Mouse (Mus musculus): ENCODE data around the gene Nsf. TPM values are rescaled to one million over a fixed set of nuclear protein-coding genes. Genes with fewer than 3 reads are reported as not detected.

Nsf gene
- polyA plus RNA-seq, 1 experiment, result 10.3 TPM

DNA sequence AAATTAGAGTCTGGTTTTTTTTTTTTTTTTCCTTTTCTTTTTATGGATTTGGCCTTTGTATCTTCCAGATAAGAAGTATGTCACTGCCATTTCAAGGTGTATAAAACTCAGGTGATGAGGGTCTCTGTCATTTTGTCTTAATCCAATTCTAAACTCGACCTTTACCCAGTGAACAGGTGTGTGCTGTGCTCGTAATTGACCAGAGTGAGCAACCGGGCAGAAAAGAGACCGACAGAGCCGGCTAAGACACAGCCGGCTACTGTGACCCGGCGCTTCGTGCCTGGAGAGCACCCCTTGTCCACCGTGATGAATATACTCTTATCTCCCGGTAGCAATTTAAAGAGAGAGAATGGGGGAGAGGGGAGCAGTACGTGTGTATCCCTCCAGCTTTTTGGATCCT, 44.5 kb downstream of the Nsf start:
- H3K4me1 ChIP-seq (ENCODE audit: control insufficient read depth, insufficient read depth, low read length), result no peaks in the 10 kb centered on the region
- no peaks in the 10 kb centered on the region for H3K27me3 ChIP-seq (ENCODE audit: control insufficient read depth, insufficient read depth, low read length)
- H3K27ac ChIP-seq (ENCODE audit: control insufficient read depth, insufficient read depth, low read depth, low read length), result no peak overlapping the region
- no peaks in the 10 kb centered on the region for H3K36me3 ChIP-seq (ENCODE audit: control insufficient read depth, insufficient read depth, low read length)
- TF ChIP-seq CTCF (IDR thresholded peaks at IDR 0.05; ENCODE audit: control insufficient read depth, insufficient read depth, insufficient replicate concordance, low read depth, low read length) (no peak), POLR2A (IDR thresholded peaks at IDR 0.05; ENCODE audit: control insufficient read depth, low read depth, low read length) (no peak)
- no peak overlapping the region for H3K4me3 ChIP-seq (ENCODE audit: control insufficient read depth, low read depth, low read length)

DNA sequence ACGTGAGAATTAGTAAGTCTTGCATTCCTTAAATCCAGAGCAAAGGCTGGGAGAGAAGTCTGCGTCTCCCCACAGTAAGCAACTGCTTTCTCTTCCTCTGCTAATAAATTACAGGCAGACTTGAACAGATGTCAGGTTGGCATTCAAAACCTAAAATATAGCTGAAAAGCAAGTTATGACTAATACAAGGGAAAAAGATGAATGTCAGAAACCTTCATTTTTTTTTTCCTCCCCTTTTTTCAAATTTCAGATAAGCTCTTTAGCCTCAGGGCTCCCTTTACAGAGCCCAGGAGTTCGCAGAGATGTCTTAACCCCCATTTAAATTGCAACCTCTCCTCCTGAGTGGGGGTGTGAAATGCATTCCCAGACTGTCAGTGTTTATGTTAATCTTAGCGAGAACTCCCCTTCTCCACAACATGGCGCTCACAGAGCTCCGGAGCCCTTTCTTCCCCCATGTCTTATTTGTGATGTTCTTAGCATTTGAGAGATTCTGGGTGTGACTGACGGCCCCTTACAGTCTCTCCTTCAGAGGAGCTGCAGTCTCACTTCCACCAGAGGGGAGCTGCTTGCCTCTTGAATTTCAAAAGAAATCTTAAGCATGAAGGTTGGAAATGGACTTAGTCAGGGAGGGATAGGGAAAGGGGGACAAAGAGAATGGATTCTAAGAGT, 47.7 kb downstream of the Nsf start:
- Histone ChIP-seq H3K27me3 (ENCODE audit: control insufficient read depth, insufficient read depth, low read length) (no peaks in the 10 kb centered on the region), H3K36me3 (ENCODE audit: control insufficient read depth, insufficient read depth, low read length) (no peaks in the 10 kb centered on the region), H3K4me1 (ENCODE audit: control insufficient read depth, insufficient read depth, low read length) (no peaks in the 10 kb centered on the region; the same call in 1 of the 2 replicates), H3K27ac (ENCODE audit: control insufficient read depth, insufficient read depth, low read depth, low read length) (no peak overlapping the region), H3K4me3 (ENCODE audit: control insufficient read depth, low read depth, low read length) (no peak overlapping the region)
- TF ChIP-seq CTCF (IDR thresholded peaks at IDR 0.05; ENCODE audit: control insufficient read depth, insufficient read depth, insufficient replicate concordance, low read depth, low read length), result no peak
- TF ChIP-seq POLR2A (IDR thresholded peaks at IDR 0.05; ENCODE audit: control insufficient read depth, low read depth, low read length), result no peak

DNA sequence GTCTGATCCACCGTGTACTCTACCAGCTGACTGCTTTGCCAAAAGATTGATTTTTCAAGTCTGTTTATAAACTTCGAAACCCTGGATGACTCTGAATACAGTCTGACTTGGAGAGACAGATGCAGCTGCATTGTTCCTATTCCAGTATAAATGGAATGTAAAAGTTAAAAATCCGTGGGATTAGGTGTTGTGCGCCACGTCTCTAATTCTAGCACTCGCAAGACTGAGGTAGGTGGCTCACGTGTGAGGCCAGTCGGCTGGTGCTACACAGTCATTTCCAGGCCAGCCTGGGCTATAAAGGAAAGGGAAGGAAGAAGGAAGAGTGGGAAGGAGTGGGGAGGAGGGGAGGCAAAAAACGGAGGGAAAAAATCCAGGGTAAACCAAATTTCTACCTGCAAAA, 48.4 kb downstream of the Nsf start:
- H3K27ac ChIP-seq (ENCODE audit: control insufficient read depth, insufficient read depth, low read depth, low read length), result no peak overlapping the region
- no peak for TF ChIP-seq POLR2A (IDR thresholded peaks at IDR 0.05; ENCODE audit: control insufficient read depth, low read depth, low read length)
- TF ChIP-seq CTCF (IDR thresholded peaks at IDR 0.05; ENCODE audit: control insufficient read depth, insufficient read depth, insufficient replicate concordance, low read depth, low read length), result no peak
- no peaks in the 10 kb centered on the region for H3K36me3 ChIP-seq (ENCODE audit: control insufficient read depth, insufficient read depth, low read length)

DNA sequence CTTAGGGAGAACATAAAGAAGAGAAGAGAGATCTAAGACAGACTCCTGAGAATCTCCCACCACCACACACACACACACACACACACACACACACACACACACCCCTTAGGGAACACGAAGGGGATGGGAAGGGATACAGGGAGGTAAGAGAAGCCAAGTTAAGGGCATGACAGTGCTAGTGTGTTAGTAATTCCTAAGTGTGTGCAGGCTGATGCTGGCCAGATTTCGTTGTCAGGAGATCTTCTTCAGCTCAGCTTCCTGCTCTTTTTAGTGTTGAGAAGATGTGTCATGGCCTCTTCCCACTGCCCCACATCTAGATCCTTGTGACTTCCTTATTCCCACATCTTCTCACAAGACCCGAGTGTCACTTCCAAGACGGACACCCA, 52.3 kb downstream of the Nsf start:
- TF ChIP-seq CTCF (IDR thresholded peaks at IDR 0.05; ENCODE audit: control insufficient read depth, insufficient read depth, insufficient replicate concordance, low read depth, low read length), result no peak
- TF ChIP-seq POLR2A (IDR thresholded peaks at IDR 0.05; ENCODE audit: control insufficient read depth, low read depth, low read length), result no peak
- H3K4me3 ChIP-seq (ENCODE audit: control insufficient read depth, low read depth, low read length), result no peak overlapping the region
- H3K27ac ChIP-seq (ENCODE audit: control insufficient read depth, insufficient read depth, low read depth, low read length), result no peak overlapping the region

More for the DNA sequence above, 48.4 kb downstream of the Nsf start:
- H3K4me1 ChIP-seq (ENCODE audit: control insufficient read depth, insufficient read depth, low read length), result no peaks in the 10 kb centered on the region; the same call in 1 of the 2 replicates
- H3K4me3 ChIP-seq (ENCODE audit: control insufficient read depth, low read depth, low read length), result no peak overlapping the region
- no peaks in the 10 kb centered on the region for H3K27me3 ChIP-seq (ENCODE audit: control insufficient read depth, insufficient read depth, low read length)

DNA sequence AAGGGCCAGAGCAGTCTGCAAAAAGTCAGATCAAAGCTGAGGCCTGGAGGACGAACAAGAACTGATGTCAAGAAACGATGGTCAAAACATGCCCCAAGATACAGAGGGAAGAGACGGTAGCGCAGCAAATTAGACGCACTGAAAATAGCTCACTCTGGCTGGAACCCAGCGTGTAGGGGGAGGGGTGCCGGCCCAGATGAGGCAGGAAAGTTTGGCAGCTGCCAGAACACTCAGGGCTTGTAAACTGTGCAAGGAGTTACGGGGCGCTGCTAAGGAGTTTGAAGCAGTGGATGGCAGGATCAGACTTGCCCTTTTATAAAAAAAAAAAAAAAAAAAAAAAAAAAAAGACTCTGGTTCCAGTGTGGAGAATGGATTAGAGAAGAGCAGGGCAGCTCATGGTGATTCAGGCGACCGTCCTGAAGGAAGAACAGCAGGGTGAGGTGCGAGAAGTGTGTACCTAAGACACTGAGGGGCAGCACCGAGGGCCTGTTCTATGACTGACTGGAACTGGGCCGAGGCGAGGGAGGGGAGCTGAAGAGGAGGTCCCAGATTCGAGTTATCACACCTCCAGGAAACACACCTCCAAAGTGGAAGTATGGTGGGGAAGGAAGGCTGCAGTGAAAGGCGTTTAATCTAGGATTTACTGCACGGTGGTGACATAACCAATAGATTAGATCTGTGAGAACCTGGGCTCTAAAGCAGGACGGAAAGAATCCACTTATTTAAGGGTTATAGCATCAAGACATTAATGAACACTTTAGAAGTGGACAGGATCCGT, 52.9 kb downstream of the Nsf start:
- no peak overlapping the region for H3K4me3 ChIP-seq (ENCODE audit: control insufficient read depth, low read depth, low read length)
- TF ChIP-seq POLR2A (IDR thresholded peaks at IDR 0.05; ENCODE audit: control insufficient read depth, low read depth, low read length) (no peak), CTCF (IDR thresholded peaks at IDR 0.05; ENCODE audit: control insufficient read depth, insufficient read depth, insufficient replicate concordance, low read depth, low read length) (no peak)
- H3K4me1 ChIP-seq (ENCODE audit: control insufficient read depth, insufficient read depth, low read length), result no peaks in the 10 kb centered on the region; the same call in 1 of the 2 replicates
- H3K36me3 ChIP-seq (ENCODE audit: control insufficient read depth, insufficient read depth, low read length), result no peaks in the 10 kb centered on the region
- no peaks in the 10 kb centered on the region for H3K27me3 ChIP-seq (ENCODE audit: control insufficient read depth, insufficient read depth, low read length)
- no peak overlapping the region for H3K27ac ChIP-seq (ENCODE audit: control insufficient read depth, insufficient read depth, low read depth, low read length)

More for the DNA sequence above, 52.3 kb downstream of the Nsf start:
- no peaks in the 10 kb centered on the region for H3K27me3 ChIP-seq (ENCODE audit: control insufficient read depth, insufficient read depth, low read length)
- H3K36me3 ChIP-seq (ENCODE audit: control insufficient read depth, insufficient read depth, low read length), result no peaks in the 10 kb centered on the region
- H3K4me1 ChIP-seq (ENCODE audit: control insufficient read depth, insufficient read depth, low read length), result no peaks in the 10 kb centered on the region; the same call in 1 of the 2 replicates

DNA sequence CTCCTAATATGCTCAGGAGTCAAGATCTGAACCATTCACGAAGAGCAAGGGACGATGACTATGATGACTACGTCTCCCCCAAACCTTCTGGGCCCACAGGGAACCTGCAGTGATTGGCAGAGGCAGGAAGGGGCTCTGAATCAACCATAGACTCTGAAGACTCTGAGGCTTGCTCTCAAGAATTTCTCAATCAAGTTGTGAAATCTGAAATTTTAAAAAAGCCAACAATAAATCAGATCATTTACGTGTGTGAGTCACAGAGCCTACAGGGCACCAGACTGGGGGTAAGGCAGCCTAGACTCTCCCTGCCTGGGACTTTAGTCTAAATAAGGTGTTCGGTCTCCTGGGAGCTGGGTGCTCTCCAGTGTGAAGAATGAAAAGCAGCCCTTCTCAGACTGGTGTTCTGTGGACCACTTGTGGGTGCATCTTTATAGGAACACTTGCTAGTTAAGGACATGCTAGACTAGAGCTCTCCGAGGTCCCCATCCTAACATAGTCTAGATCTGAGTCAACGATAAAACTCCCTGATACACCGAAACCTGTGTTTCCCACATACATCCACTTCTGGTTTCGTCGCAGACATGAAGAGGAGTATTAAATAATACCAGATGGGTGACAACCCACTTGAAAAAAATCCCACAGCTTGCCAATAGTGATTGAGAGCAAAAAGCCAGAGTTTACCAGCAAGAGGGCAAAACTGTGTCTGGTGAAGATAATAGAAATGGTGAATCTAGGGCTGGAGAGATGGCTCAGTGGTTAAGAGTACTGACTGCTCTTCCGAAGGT, 56.7 kb downstream of the Nsf start:
- Histone ChIP-seq H3K27ac (ENCODE audit: control insufficient read depth, insufficient read depth, low read depth, low read length) (no peak overlapping the region), H3K27me3 (ENCODE audit: control insufficient read depth, insufficient read depth, low read length) (no peaks in the 10 kb centered on the region), H3K4me1 (ENCODE audit: control insufficient read depth, insufficient read depth, low read length) (no peaks in the 10 kb centered on the region), H3K4me3 (ENCODE audit: control insufficient read depth, low read depth, low read length) (no peak overlapping the region), H3K36me3 (ENCODE audit: control insufficient read depth, insufficient read depth, low read length) (no peaks in the 10 kb centered on the region)
- no peak for TF ChIP-seq POLR2A (IDR thresholded peaks at IDR 0.05; ENCODE audit: control insufficient read depth, low read depth, low read length)
- TF ChIP-seq CTCF (IDR thresholded peaks at IDR 0.05; ENCODE audit: control insufficient read depth, insufficient read depth, insufficient replicate concordance, low read depth, low read length), result no peak

DNA sequence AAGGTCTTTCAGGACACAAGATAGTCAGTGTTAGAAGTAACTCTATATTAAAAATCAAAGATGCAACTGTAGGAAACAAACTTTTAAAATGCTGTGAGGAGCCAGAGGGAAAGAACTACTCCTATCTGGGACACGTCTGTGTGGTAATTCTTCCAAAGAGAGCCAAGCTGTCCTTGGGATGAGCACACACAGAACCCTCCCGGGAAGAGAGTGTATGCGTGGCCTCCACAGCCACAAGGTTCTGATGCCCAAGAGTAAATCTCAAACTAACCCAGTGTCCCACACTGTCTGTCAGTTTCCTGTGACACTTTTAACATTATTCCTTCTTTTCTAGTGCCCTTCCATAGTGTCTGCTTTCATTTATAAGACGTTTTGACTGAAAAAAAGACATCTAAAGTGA, 57.8 kb downstream of the Nsf start:
- no peak overlapping the region for H3K27ac ChIP-seq (ENCODE audit: control insufficient read depth, insufficient read depth, low read depth, low read length)
- TF ChIP-seq POLR2A (IDR thresholded peaks at IDR 0.05; ENCODE audit: control insufficient read depth, low read depth, low read length) (no peak), CTCF (IDR thresholded peaks at IDR 0.05; ENCODE audit: control insufficient read depth, insufficient read depth, insufficient replicate concordance, low read depth, low read length) (no peak)
- no peaks in the 10 kb centered on the region for H3K27me3 ChIP-seq (ENCODE audit: control insufficient read depth, insufficient read depth, low read length)
- H3K36me3 ChIP-seq (ENCODE audit: control insufficient read depth, insufficient read depth, low read length), result no peaks in the 10 kb centered on the region
- no peaks in the 10 kb centered on the region for H3K4me1 ChIP-seq (ENCODE audit: control insufficient read depth, insufficient read depth, low read length)
- H3K4me3 ChIP-seq (ENCODE audit: control insufficient read depth, low read depth, low read length), result no peak overlapping the region

Measured in testis, adult 2 months (tissue).